Mouse (Mus musculus) forebrain, embryonic 13.5 days (tissue): ENCODE data around the gene Fam161b. TPM values are rescaled to one million over a fixed set of nuclear protein-coding genes. Genes with fewer than 3 reads are reported as not detected.
"Not testable (repeated sequence)": the region's sequence is repeated elsewhere in the genome, so short reads cannot be mapped to it uniquely, and the experiment has no call there.

Experiments
- ATAC-seq: fragments of 200-750 bp; cut with Nextera tagmentation; 2 replicates; pipeline ENCODE4 v1.8.0; 2017
- H3K27ac ChIP-seq: fragments of 300-500 bp; sonication (generic); 2 replicates; pipeline ENCODE4 v1.5.1; 2015; ENCODE audit warnings: inconsistent platforms, mild to moderate bottlenecking, moderate library complexity
- H3K27me3 ChIP-seq: fragments of 300-500 bp; sonication (generic); 2 replicates; pipeline ENCODE4 v1.6.1; 2015; ENCODE audit warnings: mild to moderate bottlenecking, inconsistent platforms
- H3K36me3 ChIP-seq: fragments of 300-500 bp; sonication (generic); 2 replicates; pipeline ENCODE4 v1.6.1; 2015; ENCODE audit warnings: mild to moderate bottlenecking, inconsistent platforms; ENCODE audit not compliant: poor library complexity, severe bottlenecking
- H3K4me1 ChIP-seq: fragments of 300-500 bp; sonication (generic); 2 replicates; pipeline ENCODE4 v1.6.1; 2015; ENCODE audit warnings: inconsistent platforms
- H3K4me2 ChIP-seq: fragments of 300-500 bp; sonication (generic); 2 replicates; pipeline ENCODE4 v1.6.1; 2015; ENCODE audit warnings: inconsistent platforms, mild to moderate bottlenecking, moderate library complexity
- H3K4me3 ChIP-seq: fragments of 300-500 bp; sonication (generic); 2 replicates; pipeline ENCODE4 v1.5.1; 2015; ENCODE audit warnings: mild to moderate bottlenecking, inconsistent platforms
- H3K9ac ChIP-seq: fragments of 300-500 bp; sonication (generic); 2 replicates; pipeline ENCODE4 v1.6.1; 2015; ENCODE audit warnings: mild to moderate bottlenecking, inconsistent platforms
- H3K9me3 ChIP-seq: fragments of 300-500 bp; sonication (generic); replicated peaks from 2 replicates; pipeline ENCODE4 v1.6.1; 2016; ENCODE audit warnings: inconsistent platforms
- WGBS: fragments of 180-500 bp; shearing (Covaris S2); methylation state at CpG from one replicate; pipeline ENCODE4 v1.1.7; 2015; 5-methylcytosine and 5-hydroxymethylcytosine counted together
- polyA plus RNA-seq: library from polyadenylated mRNA; unstranded; fragments of >200 nt; fragmentation: Nextera tagmentation; extraction: Ambion mirVana; gene quantifications from 2 replicates; pipeline ENCODE4 v1.2.1, GENCODE M21; 2015

The Fam161b gene
- polyA plus RNA-seq, 1 experiment from 2014 or later = 12.3 TPM

DNA sequence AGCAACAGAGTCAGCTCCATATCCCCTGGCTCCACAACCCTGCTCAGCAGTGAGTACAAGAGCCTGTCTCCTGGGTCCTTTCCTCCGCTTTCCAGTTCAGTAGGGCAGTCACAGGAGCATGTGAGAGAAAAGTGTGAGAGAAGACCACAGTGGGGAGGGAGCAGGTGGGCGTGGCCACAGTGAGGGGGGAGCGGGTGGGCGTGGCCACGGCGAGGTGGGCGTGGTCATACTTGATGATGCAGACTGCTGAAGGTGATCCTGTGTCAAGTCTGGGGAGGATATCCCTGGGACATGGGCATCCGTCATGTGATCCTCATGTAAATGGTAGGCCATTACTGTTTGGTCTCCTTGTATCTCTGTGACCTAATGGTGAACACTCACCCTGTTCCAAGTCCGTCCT is 5.3 kb upstream of the Fam161b start:
- peaks cover 20% of the 10 kb centered on the region for H3K4me1 ChIP-seq
- no peak for ATAC-seq
- H3K4me3 ChIP-seq = no peak overlapping the region
- H3K9me3 ChIP-seq = no peaks in the 10 kb centered on the region
- H3K27ac ChIP-seq = no peak overlapping the region
- no peak overlapping the region for H3K4me2 ChIP-seq
- 75% methylated on average over 9 of the region's 9 CpGs for WGBS
- H3K9ac ChIP-seq = no peak overlapping the region
- H3K36me3 ChIP-seq = peaks cover 50% of the 10 kb centered on the region
- no peaks in the 10 kb centered on the region for H3K27me3 ChIP-seq

DNA sequence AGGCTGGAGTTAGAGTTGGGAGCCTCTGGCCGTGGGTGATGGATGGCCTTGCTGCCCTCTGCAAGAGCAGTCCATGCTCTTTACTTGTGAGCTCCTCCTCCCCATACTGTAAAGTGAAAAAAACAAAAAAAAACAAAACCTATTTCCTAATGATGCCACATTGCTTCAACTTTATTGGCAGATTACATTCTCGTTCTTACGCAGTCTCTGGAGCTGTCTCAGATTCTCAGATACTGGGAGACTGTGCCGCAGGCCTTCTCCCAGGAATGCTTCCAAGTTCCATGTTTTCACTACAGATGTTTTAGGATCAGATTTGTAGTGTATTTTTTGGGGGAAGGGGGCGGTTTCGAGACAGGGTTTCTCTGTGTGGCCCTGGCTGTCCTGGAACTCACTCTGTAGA is 3.5 kb upstream of the Fam161b start:
- no peak overlapping the region for H3K9ac ChIP-seq
- H3K36me3 ChIP-seq = peaks cover 31% of the 10 kb centered on the region
- 97% methylated on average over 6 of the region's 6 CpGs for WGBS
- no peak overlapping the region for H3K27ac ChIP-seq
- H3K27me3 ChIP-seq = no peaks in the 10 kb centered on the region
- no peaks in the 10 kb centered on the region for H3K9me3 ChIP-seq
- ATAC-seq = no peak
- H3K4me3 ChIP-seq = no peak overlapping the region
- no peak overlapping the region for H3K4me2 ChIP-seq
- peaks cover 29% of the 10 kb centered on the region for H3K4me1 ChIP-seq

DNA sequence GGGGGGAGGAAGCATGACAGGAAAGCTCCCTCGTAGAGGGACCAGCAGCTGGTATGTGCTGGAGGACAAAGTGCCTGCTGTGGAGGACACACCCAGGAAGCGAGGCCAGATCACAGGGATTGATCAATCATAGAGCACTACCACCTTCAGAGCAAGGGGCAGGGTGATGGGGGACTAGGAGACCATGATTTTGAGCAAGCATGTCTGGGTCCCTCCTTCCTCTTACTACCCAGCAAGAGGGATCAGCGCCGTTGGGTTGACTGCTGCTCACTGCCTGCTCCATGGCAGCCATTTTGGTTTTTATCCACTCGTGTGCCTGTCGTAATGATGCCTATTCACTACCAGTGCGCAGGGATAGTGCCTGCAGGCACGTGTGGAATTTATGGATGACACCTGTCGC is 2.7 kb upstream of the Fam161b start:
- Histone ChIP-seq H3K9ac (no peak overlapping the region), H3K9me3 (no peaks in the 10 kb centered on the region), H3K27ac (no peak overlapping the region), H3K4me1 (peaks cover 29% of the 10 kb centered on the region), H3K4me2 (no peak overlapping the region), H3K36me3 (peaks cover 23% of the 10 kb centered on the region), H3K4me3 (no peak overlapping the region), H3K27me3 (no peaks in the 10 kb centered on the region)
- WGBS = 93% methylated on average over 9 of the region's 9 CpGs
- ATAC-seq = no peak

DNA sequence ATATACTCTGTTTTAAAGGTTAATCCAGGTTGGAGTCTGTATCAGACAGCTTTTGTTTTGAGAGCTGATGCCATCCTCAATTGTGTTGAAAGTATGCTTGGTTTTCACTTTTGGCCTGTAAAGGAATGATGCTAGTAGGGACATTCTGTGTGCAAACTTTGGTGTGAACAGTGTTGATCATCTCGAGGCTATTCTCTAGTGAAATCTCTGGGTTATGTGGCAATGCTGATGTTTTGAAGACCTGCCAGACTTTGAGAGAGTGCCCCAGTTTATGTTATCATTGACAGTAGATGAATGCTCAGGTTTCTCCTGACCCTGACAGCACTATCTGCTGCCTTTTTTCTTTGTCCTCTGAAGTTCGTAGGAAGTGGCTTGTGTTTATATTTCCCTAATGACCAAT is 1.2 kb upstream of the Fam161b start:
- no peak for ATAC-seq
- Histone ChIP-seq H3K4me3 (peak overlapping the region; percentile 93), H3K4me1 (peaks cover 29% of the 10 kb centered on the region), H3K27ac (no peak overlapping the region), H3K27me3 (no peaks in the 10 kb centered on the region), H3K36me3 (peaks cover 10% of the 10 kb centered on the region), H3K9ac (0 out of 2 replicates have a peak overlapping the region, but pooled peaks have one; percentile 76), H3K4me2 (peak overlapping the region; percentile 85), H3K9me3 (no peaks in the 10 kb centered on the region)
- 77% methylated on average over 2 of the region's 2 CpGs for WGBS

DNA sequence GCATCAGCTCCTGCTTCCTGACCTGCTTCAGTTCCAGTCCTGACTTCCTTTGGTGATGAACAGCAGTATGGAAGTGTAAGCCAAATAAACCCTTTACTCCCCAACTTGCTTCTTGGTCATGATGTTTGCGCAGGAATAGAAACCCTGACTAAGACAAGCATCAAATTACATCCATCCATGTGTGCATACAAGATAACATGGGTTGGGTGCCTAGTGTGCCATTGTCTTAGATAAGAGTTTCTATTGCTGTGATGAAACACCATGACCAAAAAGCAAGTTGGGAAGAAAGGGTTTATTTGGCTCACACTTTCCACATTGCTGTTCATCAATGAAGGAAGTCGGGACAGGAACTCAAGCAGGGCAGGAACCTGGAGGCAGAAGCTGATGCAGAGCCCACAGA is 2.9 kb downstream of the Fam161b start:
- not testable (repeated sequence) for H3K4me2 ChIP-seq, ATAC-seq, H3K27ac ChIP-seq, H3K9me3 ChIP-seq, H3K4me3 ChIP-seq, H3K9ac ChIP-seq, H3K27me3 ChIP-seq
- 93% methylated on average over 2 of the region's 2 CpGs for WGBS
- peaks cover 23% of the 10 kb centered on the region for H3K4me1 ChIP-seq
- H3K36me3 ChIP-seq = peaks cover 39% of the 10 kb centered on the region

DNA sequence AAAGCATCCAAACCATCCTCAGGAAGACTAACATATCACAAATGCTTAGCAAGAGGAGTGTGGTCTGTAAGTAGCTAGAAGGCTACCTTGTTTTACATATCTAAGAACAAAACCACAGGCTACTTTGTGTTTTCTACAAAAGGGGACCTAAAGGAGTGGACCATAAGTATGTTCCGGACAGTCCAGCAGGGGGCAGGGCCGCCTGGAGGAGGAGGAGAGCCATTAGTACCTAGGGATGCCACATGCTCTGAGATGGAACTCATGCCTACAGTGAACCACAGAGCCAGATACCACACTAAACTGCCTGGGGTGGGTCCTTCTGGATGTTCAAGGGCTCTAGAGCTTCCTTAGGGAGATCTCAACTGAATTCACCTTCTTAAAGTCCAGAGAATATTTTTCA is 14.4 kb downstream of the Fam161b start:
- H3K27ac ChIP-seq = no peak overlapping the region
- ATAC-seq = no peak
- no peaks in the 10 kb centered on the region for H3K4me1 ChIP-seq

DNA sequence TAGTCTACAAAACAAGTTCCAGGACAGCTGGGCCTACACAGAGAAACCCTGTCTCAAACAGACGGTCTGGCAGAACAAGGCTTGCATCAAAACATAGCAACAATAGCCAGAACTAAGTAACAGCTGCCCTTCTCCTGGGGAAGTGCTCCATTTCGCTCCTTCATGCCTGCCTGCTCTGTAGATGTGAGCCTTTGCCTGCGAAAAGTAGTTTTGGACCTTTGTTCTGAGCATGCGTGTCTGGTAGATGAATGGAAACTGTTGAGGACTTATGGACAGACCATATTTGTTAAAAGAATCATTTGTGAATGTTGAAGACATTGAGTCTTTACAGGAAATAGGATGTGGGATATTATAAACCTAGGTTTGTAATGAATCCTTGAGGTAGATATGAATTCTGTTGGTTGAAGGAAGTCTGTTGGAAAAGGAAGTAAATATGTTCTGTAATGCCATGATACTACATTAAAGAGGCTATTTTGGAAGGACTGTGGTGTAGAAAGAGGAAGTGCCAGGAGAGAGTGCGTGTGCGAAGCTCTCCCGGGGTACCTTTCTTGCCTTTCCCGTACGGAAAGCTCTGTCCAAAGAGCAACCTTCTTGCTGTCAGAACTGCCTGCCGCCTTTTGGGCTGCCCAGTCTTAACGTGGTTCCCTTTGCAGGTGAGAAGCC is 24.5 kb downstream of the Fam161b start:
- H3K27ac ChIP-seq = no peak overlapping the region
- H3K4me1 ChIP-seq = no peaks in the 10 kb centered on the region
- H3K27me3 ChIP-seq = no peaks in the 10 kb centered on the region
- no peak overlapping the region for H3K9ac ChIP-seq
- no peak overlapping the region for H3K4me2 ChIP-seq
- H3K9me3 ChIP-seq = no peaks in the 10 kb centered on the region
- peaks cover 89% of the 10 kb centered on the region for H3K36me3 ChIP-seq
- whole genome bisulfite sequencing = 91% methylated on average over 11 of the region's 11 CpGs
- no peak overlapping the region for H3K4me3 ChIP-seq
- ATAC-seq = no peak

More for the DNA sequence above, 14.4 kb downstream of the Fam161b start:
- H3K9ac ChIP-seq = no peak overlapping the region
- H3K27me3 ChIP-seq = no peaks in the 10 kb centered on the region
- H3K9me3 ChIP-seq = no peaks in the 10 kb centered on the region
- H3K4me2 ChIP-seq = no peak overlapping the region
- H3K4me3 ChIP-seq = no peak overlapping the region
- H3K36me3 ChIP-seq = peaks cover 81% of the 10 kb centered on the region
- 56% methylated on average over 2 of the region's 2 CpGs for WGBS

DNA sequence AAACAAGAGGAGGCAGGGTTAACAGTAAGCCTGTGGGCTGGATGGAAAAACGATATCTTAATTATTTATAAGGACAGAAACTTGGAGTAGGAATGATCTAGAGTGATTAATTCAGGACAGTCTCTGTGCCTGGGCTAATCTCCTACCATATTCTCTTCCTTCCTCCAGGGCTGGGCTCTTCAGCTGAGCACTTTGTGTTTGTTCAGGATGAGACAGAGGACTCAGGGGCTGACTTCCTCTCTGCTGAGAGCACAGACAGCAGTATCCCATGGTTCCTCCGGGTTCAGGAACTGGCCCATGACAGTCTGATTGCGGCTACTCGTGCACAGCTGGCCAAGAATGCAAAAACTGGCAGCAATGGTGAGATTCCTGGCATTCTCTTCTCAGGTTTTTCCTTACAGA is 34.5 kb downstream of the Fam161b start:
- Histone ChIP-seq H3K36me3 (peaks cover 67% of the 10 kb centered on the region), H3K9ac (no peak overlapping the region), H3K4me2 (no peak overlapping the region), H3K27me3 (no peaks in the 10 kb centered on the region), H3K9me3 (no peaks in the 10 kb centered on the region), H3K27ac (no peak overlapping the region), H3K4me1 (no peaks in the 10 kb centered on the region), H3K4me3 (no peak overlapping the region)
- no peak for ATAC-seq
- 90% methylated on average over 4 of the region's 4 CpGs for WGBS

DNA sequence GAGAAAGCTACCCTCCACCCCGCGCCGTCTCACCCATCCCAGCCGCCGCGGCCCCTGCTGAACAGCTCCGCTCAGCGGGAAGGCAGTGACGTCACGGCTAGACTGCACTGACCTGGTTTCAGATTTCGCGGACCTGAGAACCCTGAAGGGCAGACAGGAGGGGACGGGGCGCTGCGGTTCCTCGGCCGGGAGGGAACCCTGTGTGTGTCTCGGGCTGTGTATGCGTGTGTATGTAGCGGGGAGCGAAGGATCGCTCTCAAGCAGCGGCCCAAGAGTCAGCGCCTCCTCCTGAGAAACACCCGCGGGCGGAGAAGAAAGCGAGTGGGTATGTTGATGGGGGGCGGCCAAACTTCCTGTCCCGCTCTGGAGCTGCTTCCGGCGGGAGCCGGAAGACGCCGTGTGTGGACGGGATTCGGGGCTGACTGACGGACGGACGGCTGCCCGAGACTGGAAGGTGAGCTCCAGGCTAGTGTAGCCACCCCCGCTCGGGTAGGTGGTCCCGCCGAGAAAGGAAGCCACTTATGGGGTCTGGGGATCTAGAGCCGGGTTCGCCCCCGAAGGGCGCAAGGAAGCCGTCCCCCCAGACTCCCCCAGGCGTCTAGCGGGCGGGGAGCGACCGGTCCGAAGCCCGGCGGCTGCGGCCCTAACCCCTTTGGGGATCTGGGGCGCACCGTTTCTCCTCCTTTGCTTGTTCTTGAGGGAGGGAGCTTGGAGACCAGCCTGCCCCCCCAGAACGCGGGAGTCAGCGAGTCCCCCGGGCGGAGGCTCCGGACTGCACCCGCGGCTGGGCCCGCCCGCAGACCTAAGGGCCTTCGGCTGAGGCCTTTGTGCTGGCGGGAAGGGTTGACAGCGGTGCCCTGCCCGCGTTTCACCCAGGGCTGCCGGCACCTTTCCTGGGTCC is 44.7 kb downstream of the Fam161b start, which contains the start of gene Zfp410:
Gene Zfp410, plus strand, starts transcription at position 132 of the 901 bp plus-strand sequence.
- peak within 1 kb of the TSS; percentile 94 for H3K9ac ChIP-seq
- peak; percentile 94 for ATAC-seq
- no peaks in the 10 kb centered on the region for H3K9me3 ChIP-seq
- under 1% methylated on average over 76 of the region's 77 CpGs for WGBS
- peak within 1 kb of the TSS; percentile 92 for H3K27ac ChIP-seq
- peaks cover 33% of the 10 kb centered on the region for H3K4me1 ChIP-seq
- H3K4me3 ChIP-seq = peak within 1 kb of the TSS; percentile 99
- H3K4me2 ChIP-seq = peak within 1 kb of the TSS; percentile 95
- no peaks in the 10 kb centered on the region for H3K27me3 ChIP-seq
- H3K36me3 ChIP-seq = no peaks in the 10 kb centered on the region

DNA sequence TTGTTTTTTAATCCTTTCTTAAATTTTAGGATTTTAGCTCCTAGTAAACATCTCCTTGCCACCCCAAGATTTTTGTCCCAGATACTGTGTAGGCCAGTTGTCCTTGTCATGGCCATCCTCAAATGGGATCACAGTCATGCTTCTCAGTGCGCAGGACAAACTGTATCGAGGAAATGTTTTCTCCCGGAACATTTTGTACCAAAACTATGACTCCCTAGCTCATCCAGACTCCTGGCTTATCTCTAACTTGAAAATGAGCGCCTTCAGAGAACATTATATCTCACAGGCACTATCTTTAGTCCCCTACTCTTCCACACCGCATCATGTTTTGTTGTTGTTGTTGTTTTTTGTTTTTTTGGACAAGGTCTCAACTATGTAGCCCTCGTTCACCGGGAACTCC is 45.6 kb downstream of the Fam161b start:
- Histone ChIP-seq H3K4me3 (peak overlapping the region; percentile 99), H3K27me3 (no peaks in the 10 kb centered on the region), H3K4me1 (peaks cover 33% of the 10 kb centered on the region), H3K9me3 (no peaks in the 10 kb centered on the region), H3K36me3 (no peaks in the 10 kb centered on the region), H3K9ac (peak overlapping the region; percentile 94), H3K4me2 (peak overlapping the region; percentile 95), H3K27ac (no peak overlapping the region)
- WGBS = 39% methylated on average over 7 of the region's 7 CpGs
- no peak for ATAC-seq

DNA sequence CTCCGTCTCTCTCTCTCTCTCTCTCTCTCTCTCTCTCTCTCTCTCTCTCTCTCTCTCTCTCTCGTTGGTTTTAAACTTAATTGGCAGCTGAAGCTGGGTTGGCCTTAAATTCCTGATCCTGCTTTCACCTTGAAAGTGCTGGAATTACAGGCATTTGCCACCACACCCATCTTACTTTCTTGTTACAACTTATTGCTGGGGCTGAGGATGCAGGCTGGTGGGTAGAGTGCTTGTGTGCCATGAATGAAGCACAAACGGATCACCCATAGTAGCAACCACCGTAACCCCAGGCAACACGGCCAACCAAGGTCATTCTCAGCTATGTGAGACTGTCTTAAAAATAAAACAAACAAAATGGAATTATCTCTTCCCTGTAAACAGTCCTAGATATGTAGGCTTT is 50.3 kb downstream of the Fam161b start:
- whole genome bisulfite sequencing = 87% methylated on average over 3 of the region's 5 CpGs
- H3K27me3 ChIP-seq = no peaks in the 10 kb centered on the region
- H3K4me2 ChIP-seq = no peak overlapping the region
- no peaks in the 10 kb centered on the region for H3K9me3 ChIP-seq
- H3K27ac ChIP-seq = no peak overlapping the region
- H3K4me1 ChIP-seq = peaks cover 6% of the 10 kb centered on the region
- 0 out of 2 replicates have a peak, but pooled peaks cover 6% of the 10 kb centered on the region for H3K36me3 ChIP-seq
- no peak overlapping the region for H3K4me3 ChIP-seq
- no peak overlapping the region for H3K9ac ChIP-seq
- ATAC-seq = no peak

DNA sequence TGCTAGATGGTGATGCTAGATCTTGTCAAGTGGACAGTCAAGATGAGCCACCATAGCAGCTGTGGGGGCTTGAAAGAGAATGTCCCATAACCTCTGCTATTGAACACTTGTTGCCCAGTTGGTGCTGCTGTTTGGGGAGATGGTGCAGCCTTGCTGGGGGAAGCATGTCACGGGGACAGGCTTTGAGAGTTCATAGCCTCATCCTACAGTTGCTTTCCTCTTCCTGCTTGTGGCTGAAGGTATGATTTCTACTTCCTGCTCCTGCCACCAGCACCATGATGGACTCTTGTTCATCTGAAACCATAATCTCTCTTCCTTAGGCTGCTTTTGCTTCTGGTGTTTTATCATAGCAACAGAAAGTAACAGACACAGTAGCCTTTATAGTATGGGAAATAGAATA is 57.1 kb downstream of the Fam161b start:
- Histone ChIP-seq H3K4me2 (no peak overlapping the region), H3K9me3 (no peaks in the 10 kb centered on the region), H3K27ac (no peak overlapping the region), H3K27me3 (no peaks in the 10 kb centered on the region), H3K4me3 (no peak overlapping the region), H3K36me3 (peaks cover 17% of the 10 kb centered on the region), H3K4me1 (no peaks in the 10 kb centered on the region), H3K9ac (no peak overlapping the region)
- 78% methylated on average over 1 of the region's 1 CpGs for WGBS
- ATAC-seq = no peak
